ENCODE assay signal across 37 mouse cellular contexts in the genomic region with DNA sequence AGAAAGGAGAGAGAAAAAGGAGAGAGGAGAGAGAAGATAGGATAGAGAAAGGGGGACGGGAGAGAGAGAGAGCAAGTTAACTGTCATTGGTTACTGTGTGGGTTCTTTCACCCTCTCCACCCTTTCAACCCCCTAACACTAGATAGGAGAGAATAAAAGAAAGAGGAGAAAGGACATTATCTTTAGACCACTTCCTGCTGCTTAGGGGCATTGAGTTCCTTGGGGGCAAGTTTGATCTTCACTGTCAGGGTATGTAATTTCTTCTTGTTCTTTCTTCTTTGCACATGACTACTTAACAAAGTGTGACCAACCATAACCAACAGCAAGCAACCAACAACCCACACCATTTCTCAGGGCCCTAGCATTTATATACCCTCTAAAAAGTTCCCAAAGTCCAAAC. TPM values are rescaled to one million over a fixed set of nuclear protein-coding genes. Genes with fewer than 3 reads are reported as not detected.
"Had no signal": no experiment of that assay in that cellular context is flagged by ENCODE, and none has a peak within 500 bp of the region (broad histone marks: within the 10 kb centered on the region; RNA-seq: fewer than 3 reads in every experiment).

No protein-coding gene starts in this region.

- H3K4me3 ChIP-seq: embryonic facial prominence, embryonic 10.5 days; embryonic facial prominence, embryonic 12.5 days; embryonic facial prominence, embryonic 13.5 days; embryonic facial prominence, embryonic 15.5 days; erythroblast, embryonic 14.5 days; forebrain, embryonic 10.5 days; forebrain, embryonic 12.5 days; forebrain, embryonic 13.5 days; forebrain, embryonic 15.5 days; gastrocnemius, adult 2 months; heart, adult 2 months; heart, embryonic 10.5 days had no signal

- H3K9ac ChIP-seq: embryonic facial prominence, embryonic 12.5 days; embryonic facial prominence, embryonic 13.5 days; embryonic facial prominence, embryonic 15.5 days; forebrain, embryonic 12.5 days; forebrain, embryonic 13.5 days; forebrain, embryonic 15.5 days; forebrain, postnatal 0 days had no signal

- H3K9me3 ChIP-seq: embryonic facial prominence, embryonic 10.5 days; embryonic facial prominence, embryonic 12.5 days; embryonic facial prominence, embryonic 13.5 days; embryonic facial prominence, embryonic 15.5 days; forebrain, embryonic 10.5 days; forebrain, embryonic 12.5 days; forebrain, embryonic 13.5 days; forebrain, embryonic 15.5 days; heart, embryonic 10.5 days had no signal

- H3K27me3 ChIP-seq: embryonic facial prominence, embryonic 12.5 days; embryonic facial prominence, embryonic 13.5 days; embryonic facial prominence, embryonic 15.5 days; forebrain, embryonic 12.5 days; forebrain, embryonic 15.5 days had no signal

- H3K36me3 ChIP-seq: forebrain, embryonic 15.5 days had no signal

- DNase-seq: cerebellum, adult 9-10 months; cerebellum, adult 9-11 months; cerebellum, postnatal 10 days; cerebellum, postnatal 14 days; cerebellum, postnatal 25 days; cerebellum, postnatal 36 days; embryo, embryonic 11 days; forebrain, postnatal 0 days; gastrocnemius, adult 2 months; gastrocnemius, postnatal 10 days; gastrocnemius, postnatal 14 days; gastrocnemius, postnatal 25 days; gastrocnemius, postnatal 36 days; heart, adult 2 months had no signal

- H3K27ac ChIP-seq: embryonic facial prominence, embryonic 10.5 days; embryonic facial prominence, embryonic 12.5 days; embryonic facial prominence, embryonic 13.5 days; embryonic facial prominence, embryonic 15.5 days; forebrain, embryonic 10.5 days; forebrain, embryonic 12.5 days; forebrain, embryonic 13.5 days; forebrain, embryonic 15.5 days; gastrocnemius, adult 2 months; heart, adult 2 months; heart, embryonic 10.5 days had no signal

RNA-seq across cellular contexts. Expression of gene Disp2, which starts 33.2 kb away (rescaled TPM):
- total RNA-seq: common myeloid progenitor, adult 5-6 weeks; gastrocnemius, adult 2 months; gastrocnemius, postnatal 25 days; gastrocnemius, postnatal 36 days; granulocyte monocyte progenitor cell, adult 5-6 weeks had no signal
- polyA plus RNA-seq: erythroblast, embryonic 14.5 days had no signal

RNA-seq across cellular contexts. Expression of gene Phgr1, which starts 40.2 kb away (rescaled TPM):
- total RNA-seq: common myeloid progenitor, adult 5-6 weeks; forebrain, postnatal 0 days; gastrocnemius, adult 18-20 months; gastrocnemius, adult 2 months; gastrocnemius, adult 8-10 months; gastrocnemius, postnatal 10 days; gastrocnemius, postnatal 14 days; gastrocnemius, postnatal 25 days; gastrocnemius, postnatal 36 days; gastrocnemius, postnatal 4 days; granulocyte monocyte progenitor cell, adult 5-6 weeks; heart, adult 2 months; heart, adult 8-10 months had no signal
- polyA plus RNA-seq: cortical plate, adult 2 months; embryonic facial prominence, embryonic 10.5 days; embryonic facial prominence, embryonic 11.5 days; embryonic facial prominence, embryonic 12.5 days; embryonic facial prominence, embryonic 13.5 days; erythroblast, embryonic 14.5 days; forebrain, embryonic 10.5 days; forebrain, embryonic 11.5 days; forebrain, embryonic 12.5 days; forebrain, embryonic 13.5 days; forebrain, embryonic 14.5 days; forebrain, embryonic 15.5 days; forebrain, embryonic 16.5 days; forebrain, postnatal 0 days; frontal cortex, adult 2 months; heart, adult 2 months; heart, embryonic 10.5 days; heart, embryonic 11.5 days had no signal

RNA-seq across cellular contexts. Expression of gene Ccdc9b, which starts 50.3 kb away (rescaled TPM):
- polyA plus RNA-seq: erythroblast, embryonic 14.5 days had no signal
